Mouse (Mus musculus): Measurements from ENCODE around the gene Slc16a14.

Slc16a14 gene

DNA sequence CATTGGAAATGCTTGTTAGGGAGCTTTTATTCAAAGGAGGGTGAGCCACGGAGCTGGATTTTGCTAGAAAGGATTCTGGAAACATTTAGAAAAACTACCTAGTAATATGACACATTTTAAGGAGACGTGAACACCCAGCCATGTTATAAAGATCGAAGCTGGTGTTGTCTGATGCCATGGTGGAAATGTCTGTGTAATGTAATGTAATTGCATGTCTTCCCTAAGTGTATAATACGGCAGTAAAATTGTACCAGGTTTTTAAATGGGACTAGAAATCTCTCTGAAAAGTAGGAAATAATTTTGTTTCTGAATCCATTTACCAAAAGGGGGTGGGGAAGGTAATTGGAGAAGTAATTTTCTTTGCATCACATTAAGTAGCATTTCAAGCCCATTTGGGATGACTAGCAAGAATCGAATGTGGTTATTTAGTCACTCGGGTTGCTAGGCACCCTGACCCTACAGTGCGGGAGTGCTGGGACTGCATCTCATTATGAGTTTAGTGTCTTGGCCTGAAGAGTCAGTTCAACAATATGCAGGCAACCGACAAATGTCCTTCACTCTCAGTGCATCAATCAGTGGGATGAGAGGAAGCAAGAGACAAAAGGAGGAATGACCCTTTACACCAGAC lies 24.6 kb downstream of the Slc16a14 start:
- DNase-seq (ENCODE audit: low spot score) = no peak

DNA sequence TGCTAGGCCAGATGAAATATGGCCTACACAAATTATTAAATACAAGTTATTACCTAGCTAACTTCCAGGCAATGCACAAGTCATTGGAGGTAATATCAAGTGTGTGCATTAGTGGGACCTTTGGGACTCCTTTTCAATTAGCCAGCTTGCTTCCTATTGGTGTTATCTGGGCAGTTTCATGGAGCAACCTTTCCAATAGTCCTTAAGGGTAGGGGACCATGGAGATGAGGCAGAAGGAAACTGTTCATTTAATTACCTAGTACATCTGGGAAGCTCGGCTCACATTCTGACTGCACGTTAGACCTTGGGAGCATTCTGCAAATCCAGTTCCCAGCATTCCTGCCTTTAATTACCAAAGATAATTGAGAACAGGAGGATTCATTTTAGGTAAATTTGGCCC lies 30.5 kb downstream of the Slc16a14 start:
- no peak for DNase-seq (ENCODE audit: low spot score)

DNA sequence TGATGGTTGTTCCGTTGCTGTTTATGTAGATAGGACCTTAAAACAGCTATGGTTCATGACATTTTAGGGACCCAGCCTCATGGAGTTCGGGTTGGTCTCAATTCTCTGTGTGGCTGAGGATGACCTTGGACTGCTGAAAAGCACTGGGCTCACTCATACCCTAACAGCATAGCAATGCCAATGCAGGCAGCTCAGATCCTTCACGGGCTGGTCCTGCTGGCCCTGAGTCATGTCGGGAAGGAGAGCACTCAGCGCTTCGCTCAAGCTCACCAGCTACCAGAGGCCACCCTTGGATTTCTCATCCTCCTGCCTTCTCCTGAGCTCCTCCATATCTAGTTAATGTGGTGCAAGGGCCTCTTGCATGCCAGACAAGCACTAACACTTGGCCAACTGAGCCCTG lies 35.8 kb downstream of the Slc16a14 start:
- DNase-seq (ENCODE audit: low spot score) = no peak

DNA sequence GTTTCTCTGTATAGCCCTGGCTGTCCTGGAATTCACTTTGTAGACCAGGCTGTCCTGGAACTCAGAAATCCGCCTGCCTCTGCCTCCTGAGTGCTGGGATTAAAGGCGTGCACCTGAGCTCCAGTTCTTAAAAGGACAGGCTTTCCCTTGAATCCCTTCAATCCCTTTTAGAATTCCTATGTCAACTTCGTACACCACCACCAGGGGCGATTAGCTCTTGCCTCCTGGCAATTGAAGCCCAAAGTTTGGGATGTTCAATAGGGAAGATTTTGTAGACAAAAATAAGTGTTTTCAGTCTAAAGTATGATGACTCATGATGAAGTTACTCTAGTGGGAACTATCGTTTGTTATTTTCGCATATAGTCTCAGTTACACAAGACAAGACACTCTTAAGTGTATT lies 37.6 kb downstream of the Slc16a14 start:
- no peak for DNase-seq (ENCODE audit: low spot score)

DNA sequence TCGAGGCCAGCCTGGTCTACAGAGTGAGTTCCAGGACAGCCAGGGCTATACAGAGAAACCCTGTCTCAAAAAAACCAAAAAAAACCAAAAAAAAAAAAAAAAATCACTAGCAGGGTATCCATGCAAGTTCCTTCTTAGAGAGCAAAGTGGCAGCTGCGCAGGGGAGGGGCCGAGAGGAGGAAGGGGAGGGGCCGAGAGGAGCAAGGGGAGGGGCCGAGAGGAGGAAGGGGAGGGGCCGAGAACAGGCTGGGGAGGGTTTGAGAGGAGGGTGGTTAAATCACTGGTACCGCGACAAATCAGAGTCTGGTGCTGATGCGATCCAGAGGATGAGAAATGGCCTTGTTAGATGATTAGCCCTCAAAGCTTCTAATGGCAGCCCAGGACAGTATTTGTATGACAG lies 43.2 kb downstream of the Slc16a14 start:
- DNase-seq (ENCODE audit: low spot score) = no peak

DNA sequence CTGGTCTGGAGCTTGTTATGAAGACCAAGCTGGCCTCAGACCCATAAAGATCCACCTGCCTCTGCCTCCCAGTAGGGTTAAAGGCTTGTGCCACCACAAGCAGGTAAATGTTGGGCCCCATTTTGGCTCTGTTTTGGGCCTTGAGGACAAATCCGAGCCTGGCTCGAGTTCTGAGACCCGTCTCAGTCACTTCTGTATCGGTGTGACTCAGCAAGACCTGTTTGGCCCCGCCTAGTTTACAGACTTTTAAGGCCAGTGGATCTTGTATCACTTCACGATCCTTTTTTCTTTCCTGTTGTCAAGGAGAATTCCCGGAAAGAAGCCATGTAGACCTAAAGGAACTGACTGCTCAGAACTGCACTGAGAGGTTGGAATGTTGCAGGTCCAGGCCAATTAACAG lies 44.4 kb downstream of the Slc16a14 start:
- no peak for DNase-seq (ENCODE audit: low spot score)

DNA sequence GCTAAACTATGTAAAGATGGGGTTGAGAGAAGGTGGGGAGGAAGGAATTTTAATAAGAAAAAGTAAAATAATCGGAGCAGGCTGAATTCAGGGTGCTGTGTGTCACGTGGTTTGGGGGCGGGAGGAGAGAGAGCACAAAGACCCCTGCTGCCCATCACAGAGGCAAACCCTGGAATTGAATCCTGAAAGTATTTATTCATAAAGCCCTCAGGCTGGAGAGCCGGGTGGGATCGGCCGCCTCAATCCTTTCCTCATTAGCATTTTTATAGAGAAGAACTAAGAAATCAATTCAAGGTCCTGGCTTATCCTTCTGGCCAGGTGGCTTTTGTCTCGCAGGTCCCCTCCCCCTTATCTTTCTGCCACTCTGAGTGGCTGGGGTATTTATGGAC lies 44.9 kb downstream of the Slc16a14 start:
- DNase-seq (ENCODE audit: low spot score) = no peak

DNA sequence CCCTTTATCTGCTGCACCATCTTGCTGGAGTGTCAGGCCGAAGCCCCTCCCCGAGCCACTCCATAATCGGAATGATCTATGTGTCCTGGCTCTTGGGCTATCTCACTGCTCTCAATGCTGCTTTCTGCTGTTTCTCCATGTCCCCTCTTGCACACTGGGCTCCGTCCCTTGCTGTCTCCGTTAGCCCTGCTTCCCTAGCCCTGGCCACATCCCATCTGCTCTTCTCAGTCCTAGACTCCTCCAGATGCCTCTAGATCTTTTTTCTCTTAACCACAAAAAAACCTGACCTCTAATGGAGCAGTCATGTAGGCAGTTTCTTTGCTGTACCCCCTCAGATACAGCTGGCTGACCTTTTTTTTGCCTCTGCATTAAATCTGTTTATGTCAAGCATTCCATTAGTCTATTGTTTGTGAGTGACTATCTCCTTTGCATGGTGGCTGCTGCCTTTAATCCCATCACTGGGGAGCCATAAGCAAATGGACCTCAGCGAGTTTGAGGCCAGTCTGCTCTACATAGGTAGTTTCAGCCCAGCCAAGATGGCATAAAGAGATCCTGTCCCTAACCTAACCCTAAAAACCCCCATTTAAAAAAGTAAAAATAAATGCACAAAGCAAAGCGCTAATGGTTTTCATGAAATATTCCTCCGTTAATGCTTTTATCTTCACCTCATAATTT lies 45.5 kb downstream of the Slc16a14 start:
- no peak for DNase-seq (ENCODE audit: low spot score)

DNA sequence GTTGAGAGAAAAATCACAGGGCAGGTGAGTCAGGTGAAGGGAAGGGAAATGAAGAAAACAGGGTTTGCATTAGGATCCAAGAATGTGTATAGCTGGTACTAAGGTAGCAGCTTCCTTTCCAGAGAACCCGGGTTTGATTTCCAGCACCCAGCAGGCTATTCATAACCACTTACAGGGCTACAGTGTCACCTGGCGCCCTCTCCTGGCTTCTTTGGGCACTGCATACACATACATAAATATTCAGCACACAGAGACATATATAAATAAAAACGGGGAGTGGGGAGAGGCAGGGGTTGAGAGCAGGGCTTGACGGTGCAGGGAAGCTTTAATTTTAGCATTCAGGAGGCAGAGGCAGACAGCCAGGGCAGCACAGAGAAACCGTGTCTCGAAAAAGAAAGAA lies 49.0 kb downstream of the Slc16a14 start:
- peak; percentile 1 for DNase-seq (ENCODE audit: low spot score)

DNA sequence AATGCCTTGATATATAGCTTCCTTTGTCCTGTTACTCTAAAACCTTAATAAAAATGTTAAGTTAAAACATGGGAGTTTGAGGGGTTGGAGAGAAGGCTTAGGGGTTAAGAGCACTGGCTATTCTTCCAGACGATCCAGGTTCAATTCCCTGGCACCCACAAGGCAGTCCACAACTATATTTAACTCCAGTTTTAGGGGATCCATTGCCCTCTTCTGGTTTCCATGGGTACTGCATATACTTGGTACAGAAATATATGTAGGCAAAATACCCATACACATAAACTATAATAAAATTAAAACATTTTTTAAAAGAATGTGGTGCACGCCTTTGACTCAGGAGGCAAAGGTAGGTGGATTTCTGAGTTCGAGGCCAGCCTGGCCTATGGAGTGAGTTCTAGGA lies 49.8 kb downstream of the Slc16a14 start:
- DNase-seq (ENCODE audit: low spot score) = no peak

DNA sequence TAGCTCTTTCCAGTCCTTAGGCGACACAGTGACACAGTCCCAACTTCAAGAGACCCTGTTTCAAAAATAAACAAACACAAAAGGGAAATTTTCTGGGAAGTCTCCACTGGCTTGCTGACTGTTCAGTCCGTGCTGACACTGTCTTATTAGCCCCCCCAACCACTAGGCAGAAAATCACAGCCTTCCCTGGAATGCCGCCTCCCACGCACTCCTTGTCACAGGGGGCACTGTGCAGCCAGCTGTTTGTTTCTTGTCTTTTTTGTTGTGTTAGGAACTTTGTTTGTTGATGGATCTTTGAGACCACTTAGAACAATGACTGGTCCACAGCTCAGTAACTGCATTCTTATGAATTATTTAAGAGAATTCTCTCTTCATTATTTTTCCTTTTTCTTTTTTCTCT lies 51.0 kb downstream of the Slc16a14 start:
- no peak for DNase-seq (ENCODE audit: low spot score)

DNA sequence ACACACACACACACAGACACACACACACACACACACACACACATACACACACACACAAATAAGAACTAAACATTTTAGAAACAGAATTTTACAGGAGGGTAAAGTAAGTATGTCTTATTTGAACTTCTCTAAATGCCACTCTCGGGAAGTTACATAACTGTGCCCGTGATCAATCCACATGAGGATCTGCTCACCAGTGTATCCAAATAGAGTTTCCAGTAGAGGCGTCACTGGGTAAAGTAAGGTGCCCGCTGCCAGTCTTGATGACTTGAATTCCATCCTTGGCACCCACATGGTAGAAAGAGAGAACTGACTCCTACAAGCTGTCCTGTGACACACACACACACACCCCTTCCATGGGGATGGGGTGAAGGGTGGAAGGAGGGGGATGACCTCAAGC lies 52.0 kb downstream of the Slc16a14 start:
- no peak for DNase-seq (ENCODE audit: low spot score)

DNA sequence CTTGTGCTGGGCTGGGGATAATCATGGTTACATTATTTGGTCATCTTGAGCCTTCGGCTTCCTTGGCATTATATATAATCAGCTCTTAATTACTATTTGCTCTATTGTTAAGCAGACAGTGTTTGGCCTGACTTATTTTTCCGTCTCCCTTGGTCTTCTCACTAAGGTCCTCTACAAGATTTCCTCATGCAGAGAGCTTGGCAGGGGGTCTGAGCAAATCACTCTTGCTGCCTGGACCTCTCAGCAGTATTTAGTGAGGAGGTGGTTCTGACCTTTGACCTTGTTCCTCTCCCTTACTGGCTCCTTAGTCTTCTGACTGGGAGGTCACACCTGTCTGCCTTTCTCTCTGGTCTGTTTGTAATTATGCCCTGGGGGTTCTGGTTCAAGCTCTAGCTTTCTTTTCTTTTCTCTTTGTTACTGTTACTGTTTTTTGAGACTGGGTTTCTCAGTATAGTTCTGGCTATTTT lies 52.8 kb downstream of the Slc16a14 start:
- no peak for DNase-seq (ENCODE audit: low spot score)

DNA sequence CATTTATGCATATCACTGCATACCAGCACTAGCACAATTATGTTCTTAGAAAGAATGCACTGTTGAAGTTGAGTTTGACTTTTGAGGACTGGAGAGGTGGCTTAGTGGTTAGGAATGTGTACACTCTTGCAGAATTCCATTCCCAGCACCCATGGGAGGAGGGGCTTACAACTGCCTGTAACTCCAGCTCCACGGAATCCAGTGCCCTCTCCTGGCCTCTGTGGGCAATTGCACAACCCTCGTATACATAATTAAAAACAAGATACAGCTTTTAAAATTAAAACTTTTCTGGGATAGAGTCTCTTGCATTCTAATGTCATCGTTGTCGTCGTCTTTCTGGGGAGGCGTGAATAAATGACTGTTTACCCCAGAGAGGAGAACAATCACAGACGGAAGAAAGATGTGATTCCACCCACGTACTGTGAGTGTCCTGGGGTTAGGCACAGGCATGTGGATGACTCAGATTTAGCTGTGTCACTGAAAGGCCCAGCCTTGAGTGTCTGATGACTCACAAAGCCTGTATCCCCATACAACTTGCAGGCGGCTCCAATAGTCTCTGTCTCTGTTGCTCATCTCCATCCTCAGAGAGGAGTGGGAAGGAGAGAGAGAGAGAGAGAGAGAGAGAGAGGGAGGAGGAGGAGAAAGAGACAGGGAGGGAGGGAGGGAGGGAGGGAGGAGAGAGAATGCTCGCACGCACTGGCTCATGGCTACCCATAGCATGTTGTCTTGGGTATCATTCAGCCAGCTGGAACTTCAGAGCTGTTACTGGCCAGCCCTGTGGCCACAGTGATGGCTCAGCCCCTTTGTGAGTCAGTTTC lies 53.5 kb downstream of the Slc16a14 start:
- DNase-seq (ENCODE audit: low spot score) = no peak

DNA sequence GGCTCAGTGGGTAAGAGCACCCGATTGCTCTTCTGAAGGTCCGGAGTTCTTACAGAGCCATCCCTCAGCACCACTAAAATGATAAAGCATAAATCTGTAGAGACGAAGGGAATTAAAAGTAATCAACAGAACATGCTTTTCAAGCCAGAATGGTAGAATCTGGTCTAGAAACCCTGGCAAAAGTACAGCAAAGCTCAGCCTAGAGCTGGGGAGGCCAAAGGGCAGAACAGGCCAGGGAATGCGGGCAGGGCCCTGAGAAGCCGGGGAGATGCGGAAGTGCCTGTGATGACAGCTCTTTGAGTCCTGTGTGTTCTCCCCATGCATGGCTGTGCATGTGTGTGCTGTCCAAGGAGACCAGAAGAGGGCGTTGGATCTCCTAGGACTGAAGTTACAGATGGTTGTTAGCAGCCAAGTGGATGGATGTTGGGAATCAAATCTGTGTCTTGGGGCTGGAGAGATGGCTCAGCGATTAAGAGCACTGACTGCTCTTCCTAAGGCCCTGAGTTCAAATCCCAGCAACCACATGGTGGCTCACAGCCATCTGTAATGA lies 55.3 kb downstream of the Slc16a14 start:
- DNase-seq (ENCODE audit: low spot score) = no peak

DNA sequence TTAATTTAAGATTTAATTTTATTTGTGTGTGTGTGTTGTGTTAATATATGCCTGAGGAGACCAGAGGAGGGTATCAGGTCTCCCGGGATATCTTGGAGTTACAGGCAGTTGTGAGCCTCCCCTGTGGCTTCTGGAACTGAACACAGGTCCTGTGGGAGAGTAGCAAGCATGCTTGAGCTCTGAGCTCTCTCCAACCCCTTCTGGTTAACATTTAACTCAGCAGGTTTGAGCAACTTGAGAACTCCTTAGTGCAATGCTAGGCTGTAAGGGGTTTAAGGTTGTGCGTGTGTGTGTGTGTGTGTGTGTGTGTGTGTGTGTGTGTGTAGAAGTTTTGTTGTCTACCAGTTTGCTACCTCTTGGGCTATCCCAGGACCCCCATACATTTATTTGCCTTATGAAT lies 57.3 kb downstream of the Slc16a14 start:
- DNase-seq (ENCODE audit: low spot score) = no peak

DNA sequence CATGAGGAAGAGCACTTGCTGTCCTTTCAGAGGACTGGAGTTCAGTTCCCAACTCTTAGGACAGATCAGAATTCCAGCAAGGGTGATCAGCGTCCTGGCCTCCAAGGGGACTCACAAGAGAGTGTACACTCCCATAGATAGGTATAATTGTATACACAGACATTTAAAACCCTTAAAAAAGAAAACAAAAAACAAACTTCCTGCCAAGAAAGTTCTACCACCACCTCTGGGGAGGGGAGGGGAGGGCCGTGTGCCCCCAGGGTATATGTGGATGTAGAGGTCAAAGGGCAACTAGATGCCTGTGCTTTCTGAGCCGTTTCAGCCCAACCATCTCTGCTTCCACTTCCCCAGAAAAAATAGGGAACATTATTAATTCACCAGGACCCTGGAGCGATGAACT lies 62.0 kb downstream of the Slc16a14 start:
- no peak for DNase-seq (ENCODE audit: low spot score)

DNA sequence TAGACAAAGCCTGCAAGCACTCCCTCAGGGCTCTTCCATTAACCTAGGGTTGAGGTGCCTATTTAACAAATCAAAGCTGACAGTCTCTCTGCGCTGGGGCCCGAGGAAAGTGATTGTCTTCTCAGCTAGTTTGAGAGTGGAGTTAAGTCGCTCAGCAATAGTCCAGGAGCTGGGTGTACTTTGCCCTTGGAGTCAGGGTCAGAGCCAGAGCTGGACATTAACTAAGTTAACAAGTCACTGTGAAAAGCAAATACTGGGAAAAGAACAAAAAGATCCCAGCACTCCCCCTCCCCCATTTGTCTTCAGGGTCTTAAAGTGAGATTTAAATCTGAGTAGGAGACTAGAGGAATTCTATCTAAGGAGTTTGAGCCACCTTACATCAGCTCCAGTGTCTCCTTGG lies 62.8 kb downstream of the Slc16a14 start:
- no peak for DNase-seq (ENCODE audit: low spot score)

DNA sequence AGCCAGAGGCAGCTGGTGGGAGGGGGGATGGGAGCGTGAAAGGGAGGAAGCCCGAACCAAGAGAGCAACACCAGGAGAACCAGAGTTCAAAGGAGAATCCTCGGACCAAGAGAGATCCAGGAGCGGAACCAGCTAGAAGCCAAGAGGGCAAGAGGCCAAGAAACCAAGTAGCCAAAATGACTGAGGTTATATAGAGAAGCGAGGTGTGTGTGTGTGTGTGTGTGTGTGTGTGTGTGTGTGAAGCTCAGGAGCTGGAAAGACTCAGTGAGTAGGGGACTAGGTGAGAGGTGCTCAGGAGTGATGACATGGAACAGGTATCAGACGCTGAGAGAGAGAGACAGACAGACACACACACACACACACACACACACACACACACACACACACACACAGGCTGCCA lies 63.8 kb downstream of the Slc16a14 start:
- DNase-seq (ENCODE audit: low spot score) = no peak

DNA sequence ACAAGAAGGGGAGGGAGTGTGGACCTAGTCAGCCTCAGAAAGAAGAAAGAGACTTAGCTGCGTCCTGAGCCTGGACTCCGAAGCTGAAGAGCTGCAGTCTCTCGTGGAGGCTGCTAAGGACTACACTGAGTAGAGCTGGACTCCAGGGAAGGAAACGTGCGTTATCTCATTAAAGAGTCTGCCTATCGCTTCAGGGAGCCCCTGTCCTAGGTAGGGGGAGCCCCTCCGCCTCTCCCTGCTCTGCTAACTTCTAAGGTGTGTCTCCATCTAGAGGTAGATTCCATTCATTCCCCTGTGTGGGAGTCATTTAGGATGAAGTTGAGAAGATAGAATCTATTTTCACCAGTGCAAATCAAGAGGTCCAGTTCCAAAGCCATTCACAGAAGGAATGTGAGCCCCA lies 65.4 kb downstream of the Slc16a14 start:
- DNase-seq (ENCODE audit: low spot score) = no peak

DNA sequence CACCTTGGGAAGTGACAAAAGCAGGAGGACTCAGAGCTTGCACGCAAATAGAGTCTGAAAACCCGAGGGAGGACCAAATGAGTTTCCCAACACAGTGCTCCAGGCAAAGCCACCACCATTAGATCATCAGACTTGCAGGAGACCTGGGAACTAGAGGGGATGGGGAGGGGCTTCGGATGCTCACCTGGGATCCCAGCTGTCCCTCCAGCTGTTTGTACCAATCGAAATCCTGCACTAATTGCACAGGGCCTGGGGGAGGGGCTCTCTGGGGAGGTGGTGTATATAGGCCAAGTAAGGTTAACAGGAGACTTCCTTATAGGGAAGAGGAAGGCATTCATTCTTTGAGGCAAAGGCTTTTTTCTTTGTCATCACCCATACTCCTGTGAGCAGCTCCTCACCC lies 66.1 kb downstream of the Slc16a14 start:
- no peak for DNase-seq (ENCODE audit: low spot score)

DNA sequence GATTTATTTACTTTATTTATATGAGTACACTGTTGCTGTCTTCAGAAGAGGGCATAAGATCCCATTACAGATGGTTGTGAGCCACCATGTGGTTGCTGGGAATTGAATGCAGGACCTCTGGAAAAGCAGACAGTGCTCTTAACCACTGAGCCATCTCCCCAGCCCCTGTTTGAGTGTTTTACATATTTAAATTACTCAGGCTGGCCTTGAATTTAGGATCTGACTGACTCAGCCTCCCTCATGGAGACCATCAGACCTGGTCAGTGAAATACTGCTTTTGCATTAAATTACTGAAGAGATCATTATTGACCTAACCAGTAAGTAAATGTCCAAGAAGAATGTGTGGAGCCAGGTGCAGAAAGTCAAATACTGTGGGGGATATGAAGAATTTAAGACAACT lies 66.6 kb downstream of the Slc16a14 start:
- no peak for DNase-seq (ENCODE audit: low spot score)

DNA sequence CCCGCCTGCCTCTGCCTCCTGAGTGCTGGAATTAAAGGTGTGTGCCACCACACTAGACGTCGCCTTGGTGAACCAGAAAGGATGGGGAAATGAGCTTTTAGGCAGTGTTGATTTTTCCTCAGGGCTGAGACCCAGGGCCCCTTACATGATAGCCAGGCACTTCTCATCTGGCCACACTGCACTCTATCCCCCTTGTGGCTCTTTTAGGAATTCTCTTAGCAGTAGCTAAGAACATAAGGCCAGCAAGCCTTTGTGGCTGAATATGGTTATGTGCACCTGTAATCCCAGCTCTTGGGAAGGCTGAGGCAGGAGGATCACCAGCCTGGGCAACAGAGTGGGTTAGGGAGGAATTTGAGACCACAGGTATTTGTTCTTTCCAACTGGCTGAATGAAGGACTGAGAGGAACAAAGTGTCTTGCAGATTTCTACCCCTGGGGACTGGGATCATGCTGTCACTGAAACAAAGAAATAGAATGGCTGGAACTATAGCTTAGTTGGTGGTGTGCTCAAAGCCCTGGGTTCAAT lies 68.2 kb downstream of the Slc16a14 start:
- no peak for DNase-seq (ENCODE audit: low spot score)
